Mouse (Mus musculus): ENCODE data around the gene Sae1.

DNA sequence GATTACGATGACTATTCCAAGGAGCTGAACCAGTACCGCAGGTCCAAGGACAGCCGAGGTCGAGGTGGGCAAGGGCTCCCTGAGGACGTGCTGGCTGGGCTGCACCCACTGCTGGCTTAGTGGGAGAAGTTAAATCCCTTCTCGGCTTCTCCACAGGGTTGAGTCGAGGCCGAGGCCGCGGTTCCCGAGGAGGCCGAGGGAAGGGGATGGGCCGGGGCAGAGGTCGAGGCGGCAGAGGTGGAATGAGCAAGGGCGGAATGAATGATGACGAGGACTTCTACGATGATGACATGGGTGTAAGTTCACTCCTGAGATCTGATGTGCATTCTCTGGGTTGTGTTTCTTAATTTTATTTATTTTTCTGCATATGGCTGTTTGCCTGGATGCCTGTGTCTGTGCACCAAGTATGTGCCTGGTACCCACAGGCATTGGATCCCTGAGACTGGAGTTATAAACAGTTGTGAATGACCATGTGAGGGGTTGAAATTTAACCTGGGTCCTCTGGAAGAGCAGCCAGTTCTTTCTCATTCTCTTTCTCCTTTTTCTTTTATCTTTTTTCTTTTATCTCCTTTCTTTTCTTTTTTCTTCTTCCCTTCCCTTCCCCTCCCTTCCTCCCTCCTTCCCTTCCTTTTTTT is 34.7 kb upstream of the Sae1 start:
- no peak for TF ChIP-seq CTCF (conservative IDR thresholded peaks at IDR 0.05; ENCODE audit: low read length)
- no peak for TF ChIP-seq NANOG (IDR thresholded peaks at IDR 0.05; ENCODE audit: borderline replicate concordance, low read length)
- TF ChIP-seq POU5F1 (IDR thresholded peaks at IDR 0.05; ENCODE audit: borderline replicate concordance, low read length) = no peak

Data from E14TG2a.4 (cell line).